Mouse (Mus musculus) right cerebral cortex, postnatal 4 days (tissue): Measurements from ENCODE around the gene Timm17b.
A peak's percentile ranks its signal among the peaks of the same experiment; 100 is the strongest.
"Not testable (repeated sequence)": the region's sequence is repeated elsewhere in the genome, so short reads cannot be mapped to it uniquely, and the experiment has no call there.

Source experiments
- DNase-seq: peaks from one replicate; pipeline ENCODE4 v3.0.0-alpha.2; 2022

Gene Timm17b

GRCm38 (mm10) chrX:7898880-7899874, at the start of gene Timm17b, which contains the start of gene Pqbp1:
Gene Timm17b, plus strand, starts transcription at chrX:7899357.
Gene Pqbp1, minus strand, starts transcription at chrX:7899269.
- DNase-seq = peak; percentile 74

GRCm38 (mm10) chrX:7854578-7854977, 44.6 kb upstream of the Timm17b start:
- peak; percentile 22 for DNase-seq

- no peak for DNase-seq
Measured at GRCm38 (mm10) chrX:7859191-7859753, 39.9 kb upstream of the Timm17b start.

GRCm38 (mm10) chrX:7863181-7863580, 36.0 kb upstream of the Timm17b start:
- DNase-seq = no peak

GRCm38 (mm10) chrX:7864551-7864950, 34.6 kb upstream of the Timm17b start:
- DNase-seq = no peak

- DNase-seq = no peak
Measured at GRCm38 (mm10) chrX:7865343-7865742, 33.8 kb upstream of the Timm17b start.

- DNase-seq = no peak
Measured at GRCm38 (mm10) chrX:7865786-7866185, 33.4 kb upstream of the Timm17b start.

GRCm38 (mm10) chrX:7867141-7867540, 32.0 kb upstream of the Timm17b start:
- DNase-seq = no peak

GRCm38 (mm10) chrX:7868506-7868905, 30.7 kb upstream of the Timm17b start:
- DNase-seq = no peak

- no peak for DNase-seq
Measured at GRCm38 (mm10) chrX:7869826-7870225, 29.3 kb upstream of the Timm17b start.

GRCm38 (mm10) chrX:7878007-7878419, 21.1 kb upstream of the Timm17b start, which contains the start of gene Pim2:
Gene Pim2, plus strand, starts transcription at chrX:7878262.
- peak; percentile 78 for DNase-seq

GRCm38 (mm10) chrX:7878495-7878894, 20.7 kb upstream of the Timm17b start:
- DNase-seq = peak; percentile 27

- DNase-seq = peak; percentile 44
Measured at GRCm38 (mm10) chrX:7879819-7880218, 19.3 kb upstream of the Timm17b start.

GRCm38 (mm10) chrX:7883841-7884567, 15.2 kb upstream of the Timm17b start, which contains the start of gene Slc35a2:
Gene Slc35a2, plus strand, starts transcription at chrX:7884028.
- peak; percentile 74 for DNase-seq

GRCm38 (mm10) chrX:7898211-7898610, 946 bp upstream of the Timm17b start:
- no peak for DNase-seq

GRCm38 (mm10) chrX:7904441-7904840, 5.3 kb downstream of the Timm17b start:
- no peak for DNase-seq

GRCm38 (mm10) chrX:7907735-7908134, 8.6 kb downstream of the Timm17b start, which contains the start of gene Gm10491:
Gene Gm10491, minus strand, starts transcription at chrX:7907835.
- DNase-seq = no peak

GRCm38 (mm10) chrX:7909242-7909641, 10.1 kb downstream of the Timm17b start, which contains the start of gene Gm10490:
Gene Gm10490, plus strand, starts transcription at chrX:7909542.
- not testable (repeated sequence) for DNase-seq

- DNase-seq = no peak
Measured at GRCm38 (mm10) chrX:7910473-7910872, 11.3 kb downstream of the Timm17b start.

GRCm38 (mm10) chrX:7915669-7916068, 16.5 kb downstream of the Timm17b start:
- DNase-seq = not testable (repeated sequence)

- DNase-seq = not testable (repeated sequence)
Measured at GRCm38 (mm10) chrX:7917960-7918359, 18.8 kb downstream of the Timm17b start.

- peak; percentile 67 for DNase-seq
Measured at GRCm38 (mm10) chrX:7919601-7920383, 20.6 kb downstream of the Timm17b start, which contains the start of gene Pcsk1n. Gene Pcsk1n, plus strand, starts transcription at chrX:7919822.
